Mouse (Mus musculus) ovary, adult 18-20 months (tissue): ENCODE data around the gene Gmnn.
"Not testable (repeated sequence)": the region's sequence is repeated elsewhere in the genome, so short reads cannot be mapped to it uniquely, and the experiment has no call there.

ENCODE experiments used
- DNase-seq: peaks from one replicate; pipeline ENCODE4 v3.0.0; 2022; ENCODE audit warnings: low spot score, mixed read lengths

Gmnn gene

DNA sequence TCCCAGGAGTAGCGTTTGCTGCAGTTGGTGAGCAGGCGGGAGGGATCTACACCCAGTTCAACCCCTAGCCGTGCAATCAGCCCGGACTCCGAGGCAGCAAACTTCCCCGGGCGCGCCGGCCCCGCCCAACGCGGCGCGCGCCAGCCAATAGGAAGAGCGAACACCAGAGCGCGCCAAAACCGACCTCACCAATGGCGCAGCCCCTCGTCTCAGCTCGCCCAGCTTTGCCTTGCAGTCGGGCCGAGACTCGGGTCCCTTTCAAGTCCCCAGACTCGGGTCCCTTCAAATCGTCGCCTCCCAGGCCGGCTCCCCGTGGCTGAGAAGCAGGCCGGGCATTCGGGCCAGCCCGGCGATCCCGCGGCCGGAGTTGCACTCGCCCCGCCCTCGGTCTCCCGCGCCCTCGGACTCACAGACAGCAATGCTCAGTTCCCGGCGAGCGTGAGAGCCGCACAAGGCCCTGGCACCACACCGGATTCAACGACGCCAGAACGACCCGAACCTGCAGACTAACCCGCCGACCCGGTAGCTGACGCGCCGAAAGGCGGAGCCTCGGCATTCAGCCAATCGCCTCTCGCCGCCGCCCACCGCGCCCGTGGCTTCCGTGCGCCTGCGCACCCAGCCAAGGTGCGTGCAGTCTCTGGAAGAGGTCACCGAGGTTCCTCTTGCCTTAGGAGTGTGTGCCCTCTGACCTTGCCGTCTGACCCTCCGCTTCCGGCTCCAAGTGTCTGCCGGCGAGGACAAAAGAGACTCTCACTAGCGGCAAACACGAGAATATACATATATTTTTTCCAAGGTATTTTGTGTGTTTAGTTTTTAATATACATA is at the start of gene Gmnn:
TSS of gene Gmnn (minus strand) at position 521 of the 825 bp plus-strand sequence.
- peak; percentile 75 for DNase-seq

GRCm38 (mm10) chr13:24806079-24806478 is 44.4 kb upstream of the Gmnn start:
- DNase-seq: no peak

- DNase-seq: no peak
Measured at GRCm38 (mm10) chr13:24803196-24803595, 41.5 kb upstream of the Gmnn start.

DNA sequence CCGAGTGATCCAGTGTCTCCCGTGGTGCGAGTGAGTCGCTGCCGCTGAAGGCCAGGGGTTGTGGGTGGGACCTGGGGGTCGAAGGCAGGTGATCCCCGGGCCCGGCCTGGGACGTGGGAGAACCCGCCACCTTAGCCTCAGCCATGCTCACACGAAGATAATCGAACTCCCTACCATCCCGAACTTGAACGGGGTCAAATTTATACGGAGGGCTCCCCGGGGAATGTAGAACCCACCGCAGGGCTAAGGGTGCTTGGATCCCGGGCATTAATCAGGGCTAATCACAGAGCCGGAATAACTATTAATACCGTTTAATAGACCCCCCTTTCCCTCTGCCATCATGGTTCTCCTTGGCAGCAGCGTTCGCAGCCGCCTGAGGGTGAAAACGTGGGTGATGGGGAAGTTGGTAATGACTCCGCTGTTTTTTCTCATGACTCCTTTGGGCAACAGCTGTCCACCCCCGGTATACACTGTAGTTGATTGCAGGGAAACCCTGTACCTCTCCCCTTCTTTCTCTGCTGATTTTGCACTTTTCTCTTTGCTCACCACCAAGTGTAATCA is 40.5 kb upstream of the Gmnn start:
- DNase-seq: no peak

DNA sequence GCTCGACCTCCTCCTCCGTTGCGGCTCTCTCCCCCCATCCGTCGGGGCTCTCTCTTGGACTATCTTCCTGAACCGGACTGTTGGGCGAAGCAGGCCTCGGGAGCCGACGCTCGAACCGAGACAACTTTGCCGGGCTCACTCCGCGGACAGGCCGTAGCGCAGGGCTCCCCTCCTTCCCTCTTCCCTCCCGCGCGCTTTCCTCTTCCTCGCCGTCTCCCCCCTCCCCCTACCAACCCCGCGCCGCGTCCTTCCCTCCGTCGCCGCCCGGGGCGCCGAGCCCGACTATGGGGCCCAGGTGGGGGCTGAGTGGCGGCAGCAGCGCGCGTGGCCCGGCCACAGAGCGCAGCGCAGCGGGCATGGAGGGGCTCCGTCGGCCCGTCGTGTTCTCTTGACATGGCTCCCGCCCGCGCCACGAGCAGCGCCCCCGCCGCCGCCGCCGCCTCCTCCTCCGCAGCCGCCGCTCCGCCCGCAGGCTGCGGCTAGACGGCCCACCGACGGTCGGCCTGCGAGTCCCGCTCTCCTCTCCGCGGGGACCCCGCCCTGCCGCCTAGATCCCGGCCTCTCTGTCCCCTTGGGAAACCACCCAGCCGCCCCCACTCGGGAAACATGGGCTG is 39.7 kb upstream of the Gmnn start, which contains the start of gene BC005537:
TSS of gene BC005537 (plus strand) at position 350 of the 614 bp plus-strand sequence.
- no peak for DNase-seq

GRCm38 (mm10) chr13:24800674-24801307 is 39.1 kb upstream of the Gmnn start:
- DNase-seq: peak; percentile 97

DNA sequence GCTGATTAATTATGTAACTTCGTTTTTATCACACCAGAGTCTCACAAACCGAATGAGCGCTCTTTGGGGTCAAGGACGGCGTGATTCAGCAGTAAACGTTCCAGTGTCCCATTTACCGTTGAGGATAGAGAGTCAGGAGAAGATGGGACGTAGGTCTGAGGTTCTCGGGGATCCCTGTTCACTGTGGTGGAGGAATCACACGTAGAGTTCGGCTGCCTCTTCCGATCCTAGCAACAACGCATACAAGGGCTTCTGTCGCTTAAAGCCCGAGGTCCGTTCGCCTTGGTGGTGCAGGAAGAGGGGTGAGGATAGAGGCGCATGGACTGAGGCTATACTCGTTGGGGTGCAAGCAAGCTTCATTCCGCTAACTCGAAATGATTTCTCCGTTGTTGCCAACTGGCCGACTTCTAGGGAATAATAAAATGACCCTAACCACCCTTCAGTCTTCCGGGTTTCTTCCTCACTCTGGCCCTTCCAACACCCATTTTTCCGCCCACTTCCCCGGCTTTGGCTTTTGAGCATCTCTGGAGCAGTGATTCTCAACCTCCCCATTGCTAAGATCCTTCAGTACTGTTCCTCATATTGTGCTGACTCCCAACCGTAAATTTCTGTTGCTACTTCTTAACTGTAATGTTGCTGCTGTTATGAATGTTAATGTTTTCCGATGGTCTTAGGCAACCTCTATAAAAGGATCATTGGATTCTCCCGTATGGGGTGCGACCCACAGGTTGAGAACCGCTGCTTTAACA is 38.4 kb upstream of the Gmnn start:
- DNase-seq: peak; percentile 51

DNA sequence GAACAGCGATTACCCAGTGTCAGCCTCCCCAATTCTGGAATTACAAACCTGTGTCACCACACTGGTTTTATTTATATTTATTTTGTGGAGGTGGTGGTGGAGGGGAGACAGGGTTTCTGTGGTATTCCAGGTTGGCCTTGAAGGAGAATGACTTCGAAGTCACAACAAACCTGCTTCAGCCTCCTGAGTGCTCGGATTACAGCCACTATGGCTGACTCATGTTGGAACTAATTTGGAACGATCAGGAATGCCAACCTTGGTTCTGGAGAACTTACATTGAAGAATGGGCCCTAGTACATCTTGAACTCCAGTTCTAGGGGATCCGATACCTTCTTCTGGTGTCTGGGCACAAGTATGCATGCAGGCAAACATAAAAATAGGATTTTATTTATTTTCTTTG is 37.7 kb upstream of the Gmnn start:
- no peak for DNase-seq

DNA sequence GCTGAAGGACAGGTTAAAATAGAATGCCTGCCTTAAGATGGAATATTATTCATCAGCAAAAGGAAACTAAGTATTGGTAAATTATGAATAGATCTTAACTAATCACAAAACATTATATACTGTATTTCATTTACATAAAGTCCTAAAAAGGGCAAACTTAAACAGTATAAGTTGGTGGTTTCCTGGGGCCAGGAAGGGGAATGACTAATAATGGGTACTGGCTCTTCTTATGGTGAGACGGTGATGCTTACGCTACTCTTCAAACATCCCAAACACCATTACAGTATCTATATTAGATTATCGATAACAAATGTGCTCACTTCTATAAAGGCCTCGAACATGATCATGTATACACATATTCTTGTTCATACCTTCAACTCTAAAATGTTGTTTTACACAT is 37.0 kb upstream of the Gmnn start:
- no peak for DNase-seq

GRCm38 (mm10) chr13:24792411-24793045 is 30.8 kb upstream of the Gmnn start:
- DNase-seq: no peak

- no peak for DNase-seq
Measured at GRCm38 (mm10) chr13:24791349-24791748, 29.6 kb upstream of the Gmnn start.

GRCm38 (mm10) chr13:24787477-24787876 is 25.8 kb upstream of the Gmnn start:
- no peak for DNase-seq

GRCm38 (mm10) chr13:24786014-24786490 is 24.3 kb upstream of the Gmnn start:
- DNase-seq: no peak

- DNase-seq: peak; percentile 68
Measured at GRCm38 (mm10) chr13:24781916-24782315, 20.2 kb upstream of the Gmnn start.

- no peak for DNase-seq
Measured at GRCm38 (mm10) chr13:24778706-24779380, 17.1 kb upstream of the Gmnn start.

- no peak for DNase-seq
Measured at GRCm38 (mm10) chr13:24778026-24778425, 16.3 kb upstream of the Gmnn start.

DNA sequence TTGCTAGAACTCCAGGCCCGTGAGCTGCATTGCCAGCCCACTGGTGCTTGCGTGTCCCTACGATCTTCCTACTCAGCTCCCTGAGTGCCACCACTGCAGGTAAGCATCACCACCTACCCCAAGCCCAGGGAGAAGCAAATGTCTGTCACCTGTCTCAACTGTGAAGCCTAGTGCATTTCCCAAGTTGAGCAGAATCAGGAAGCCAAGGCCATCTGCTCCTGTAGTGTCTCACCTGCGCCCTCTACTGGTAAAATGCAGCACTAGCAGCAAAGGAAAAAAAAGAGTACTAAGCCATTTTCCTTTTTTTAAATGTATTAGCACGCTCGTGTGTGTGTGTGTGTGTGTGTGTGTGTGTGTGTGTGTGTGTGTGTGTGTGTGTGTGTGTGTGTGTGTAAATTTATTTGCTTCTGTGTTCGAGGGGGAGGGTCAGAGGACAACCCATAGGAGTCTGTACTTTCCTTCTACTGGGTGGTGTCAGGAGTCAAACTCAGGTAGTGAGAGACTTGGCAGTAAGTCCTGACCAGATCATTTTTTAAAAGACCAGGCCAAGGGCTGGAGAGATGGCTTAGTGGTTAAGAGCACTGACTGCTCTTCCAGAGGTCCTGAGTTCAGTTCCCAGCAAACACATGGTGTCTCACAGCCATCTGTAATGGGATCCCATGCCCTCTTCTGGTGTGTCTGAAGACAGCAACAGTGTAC is 14.6 kb upstream of the Gmnn start:
- no peak for DNase-seq

DNA sequence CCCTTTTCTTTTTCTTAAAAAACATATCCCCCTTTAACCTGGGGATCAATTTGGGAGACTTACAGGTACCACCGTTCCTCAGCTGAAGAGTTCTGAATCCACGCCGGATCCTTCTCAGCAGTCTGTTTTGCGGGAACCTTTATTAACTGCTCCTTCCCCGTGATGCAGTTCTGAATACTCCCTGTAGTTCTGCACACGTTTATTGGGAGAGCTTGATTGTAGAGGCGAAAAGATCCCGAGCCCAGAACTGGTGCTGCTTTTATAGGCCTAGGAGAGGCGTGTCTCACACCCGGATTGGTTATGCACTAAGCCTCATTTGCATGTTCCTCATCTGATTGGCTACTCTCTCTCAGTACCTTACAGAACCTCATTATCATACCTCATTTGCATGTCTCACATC is 9.8 kb upstream of the Gmnn start:
- not testable (repeated sequence) for DNase-seq

DNA sequence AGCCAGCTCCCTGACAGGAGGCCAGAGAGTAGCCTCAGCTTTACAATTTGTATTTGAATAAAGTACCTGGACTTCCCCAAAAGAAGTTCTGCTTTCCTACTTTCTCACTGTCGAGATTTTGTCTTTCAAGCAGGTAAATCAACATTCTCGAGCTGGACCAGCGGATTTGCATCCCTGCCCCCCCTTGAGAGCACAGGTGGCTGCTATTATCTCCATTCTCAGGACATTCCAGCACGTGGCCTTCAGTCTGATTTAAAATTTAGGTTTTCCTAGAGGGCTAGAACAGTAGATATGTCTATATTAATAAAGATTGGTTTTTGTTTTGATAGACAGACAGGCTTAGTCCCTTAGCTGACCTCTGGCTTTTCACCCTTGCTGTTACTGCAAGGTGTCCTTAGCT is 6.1 kb upstream of the Gmnn start:
- not testable (repeated sequence) for DNase-seq

GRCm38 (mm10) chr13:24762254-24762653 is 531 bp upstream of the Gmnn start:
- no peak for DNase-seq
